Mouse (Mus musculus) thymus, adult 2 months (tissue): ENCODE results near the gene Hspa4.

ENCODE experiments used
- CTCF ChIP-seq: fragments of 200-500 bp; IDR thresholded peaks from 2 replicates; pipeline ENCODE4 v1.5.1; 2012; ENCODE audit warnings: mild to moderate bottlenecking, control low read depth, low read length, moderate library complexity, borderline replicate concordance; ENCODE audit not compliant: control insufficient read depth, poor library complexity, insufficient read depth; ENCODE audit errors: extremely low read depth
- POLR2A ChIP-seq: fragments of 200-500 bp; IDR thresholded peaks from 2 replicates; pipeline ENCODE4 v1.6.1; 2012; ENCODE audit warnings: mild to moderate bottlenecking, low read length, control low read depth, moderate library complexity; ENCODE audit not compliant: control insufficient read depth, poor library complexity, insufficient read depth; ENCODE audit errors: extremely low read depth

DNA sequence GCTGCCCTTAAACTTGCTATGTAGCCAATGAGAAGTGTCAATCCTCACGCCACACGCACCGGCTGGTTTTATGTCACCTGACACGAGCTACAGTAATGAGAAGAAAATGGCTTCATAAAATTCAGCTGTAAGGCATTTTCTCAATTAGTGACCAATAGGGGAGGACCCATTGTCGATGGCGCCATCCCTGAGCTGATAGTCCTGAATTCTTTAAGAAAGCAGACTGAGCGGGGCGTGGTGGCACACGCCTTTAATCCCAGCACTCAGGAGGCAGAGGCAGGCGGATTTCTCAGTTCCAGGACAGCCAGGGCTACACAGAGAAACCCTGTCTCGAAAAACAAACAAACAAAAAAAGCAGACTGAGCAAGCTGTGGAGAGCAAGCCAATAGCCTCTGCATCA, 9.4 kb downstream of the Hspa4 start:
- TF ChIP-seq POLR2A (no peak), CTCF (no peak)
